Mouse (Mus musculus): ENCODE measurements at regions not wholly inside any gene's neighbourhood (a gene's known extent, or its start where the extent isn't known, plus 50 kb on each side); places are given as distances from the start of the nearest gene placed in this dataset.

GRCm38 (mm10) chr11:38938124-38938883, 1702.5 kb upstream of the Tenm2 start:
- peak in 1 of 2 experiments; percentile 5 for DNase-seq (ENCODE audit: low spot score in 2 of 2)

All from left cerebral cortex, adult 9 months (tissue).